ENCODE assay signal across 13 mouse cellular contexts in the genomic region with DNA sequence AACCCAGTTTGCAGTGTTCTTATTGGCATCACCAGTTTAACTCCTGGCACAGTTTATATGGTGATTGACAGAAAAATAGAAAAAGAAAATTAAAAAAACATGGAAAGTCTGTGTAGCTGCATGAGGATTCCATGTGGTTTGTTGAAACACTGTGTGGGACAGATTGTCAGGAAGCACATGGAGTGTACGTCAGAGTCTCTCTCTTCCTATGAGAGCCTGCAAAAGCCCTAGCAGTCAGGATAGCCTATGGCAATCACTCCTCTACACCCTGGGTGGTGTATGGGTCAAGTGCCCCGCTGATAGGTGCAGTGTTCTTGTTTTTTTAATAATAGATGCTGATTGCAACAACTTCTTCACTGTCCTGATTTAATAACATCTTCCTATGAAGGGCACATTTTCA.
"Had no signal": no experiment of that assay in that cellular context is flagged by ENCODE, and none has a peak within 500 bp of the region (broad histone marks: within the 10 kb centered on the region; RNA-seq: fewer than 3 reads in every experiment).

No protein-coding gene starts in this region.

- H3K27me3 ChIP-seq: limb, embryonic 12.5 days; midbrain, embryonic 13.5 days had no signal

- H3K4me3 ChIP-seq: layer of hippocampus, adult 2 months; limb, embryonic 12.5 days; midbrain, embryonic 13.5 days had no signal

- ATAC-seq: midbrain, embryonic 13.5 days had no signal

- H3K4me1 ChIP-seq: limb, embryonic 12.5 days; midbrain, embryonic 13.5 days had no signal

- H3K4me2 ChIP-seq: limb, embryonic 12.5 days; midbrain, embryonic 13.5 days had no signal

- H3K36me3 ChIP-seq: limb, embryonic 12.5 days; midbrain, embryonic 13.5 days had no signal

- H3K27ac ChIP-seq: layer of hippocampus, adult 2 months; limb, embryonic 12.5 days; liver, embryonic 14.5 days; midbrain, embryonic 13.5 days; stomach, postnatal 0 days had no signal

- H3K9me3 ChIP-seq: limb, embryonic 12.5 days; midbrain, embryonic 13.5 days had no signal

- H3K9ac ChIP-seq: limb, embryonic 12.5 days; liver, embryonic 14.5 days; midbrain, embryonic 13.5 days had no signal

- DNase-seq: kidney, adult 9 months; kidney, postnatal 10 days; kidney, postnatal 4 days; liver; lung, adult 18-20 months; lung, postnatal 36 days; right cerebral cortex, adult 18-20 months; right cerebral cortex, postnatal 25 days had no signal
